Mouse (Mus musculus) heart, adult 9 months (tissue): Measurements from ENCODE around the gene Isy1.

Experiments used
- DNase-seq, 2 experiments: peaks; one replicate each; pipeline ENCODE4 v3.0.0; 2022; ENCODE audit warnings: low spot score in 2 of 2

Isy1 gene

DNA sequence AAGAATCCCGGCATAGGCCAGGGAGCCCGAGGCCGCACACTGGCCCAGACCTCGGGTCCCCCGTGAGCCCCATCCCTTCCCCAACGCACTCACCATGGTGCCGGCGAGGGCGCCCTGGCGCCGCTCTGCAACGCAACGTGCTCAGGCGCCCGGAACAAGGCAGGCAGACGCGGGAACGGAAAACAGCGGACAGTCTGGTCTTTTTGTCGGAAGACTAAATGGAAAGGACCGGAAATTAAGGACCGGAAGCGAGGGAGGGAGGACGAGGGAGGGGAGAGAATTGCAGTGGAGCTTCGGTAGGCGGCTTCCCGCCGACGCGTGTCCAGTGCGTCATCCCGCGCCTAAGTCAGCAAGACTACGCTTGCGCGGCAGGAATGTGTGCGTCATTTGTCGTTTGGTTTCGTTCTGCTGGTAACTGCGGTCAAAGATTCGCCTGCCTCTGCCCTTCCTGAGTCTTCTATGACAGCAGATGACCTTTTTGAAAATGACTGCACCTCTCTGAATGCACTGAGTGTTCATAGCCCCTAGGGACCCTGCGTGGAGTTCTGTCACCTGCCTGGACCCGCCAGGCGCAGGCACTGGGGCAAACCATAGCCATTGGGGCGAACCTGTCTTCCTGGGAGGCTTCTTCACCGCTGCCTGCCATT, at the start of gene Isy1:
TSS of gene Isy1 (minus strand) at position 248 of the 647 bp plus-strand sequence.
- peak; percentile 95 to 96 for DNase-seq

DNA sequence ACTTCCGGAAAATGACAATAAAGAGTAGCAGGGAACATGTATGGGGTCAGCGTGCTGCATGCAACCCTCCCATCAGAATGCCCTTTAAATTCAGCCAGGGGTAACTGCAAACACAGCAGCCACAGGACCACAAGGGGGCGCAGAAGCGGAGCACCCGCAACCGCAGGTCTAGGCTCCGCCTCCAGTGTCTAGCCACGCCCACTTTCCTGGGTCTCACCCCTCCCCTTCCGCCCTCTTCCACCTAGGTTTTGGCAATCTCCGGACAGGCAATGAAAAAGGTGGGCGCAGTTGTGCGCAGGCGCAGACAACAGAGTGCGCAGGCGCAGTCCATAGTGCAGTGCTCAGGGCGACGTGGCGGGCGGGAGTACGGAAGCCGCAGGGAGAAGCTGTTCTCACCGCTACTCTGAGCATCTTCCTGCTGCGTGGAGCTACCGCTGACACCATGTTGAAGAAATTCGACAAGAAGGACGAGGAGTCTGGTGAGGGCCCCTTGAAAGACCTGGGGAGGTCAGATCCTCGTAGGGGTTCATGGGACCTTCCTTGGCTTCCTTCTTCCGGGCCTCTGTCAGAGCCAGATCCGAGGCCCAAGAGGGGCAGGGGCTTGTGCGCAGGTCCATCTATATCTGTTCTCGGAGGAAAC, 49.1 kb upstream of the Isy1 start, which contains the start of gene Copg1:
TSS of gene Copg1 (plus strand) at position 221 of the 640 bp plus-strand sequence.
- DNase-seq, result peak; percentile 99 to 100

DNA sequence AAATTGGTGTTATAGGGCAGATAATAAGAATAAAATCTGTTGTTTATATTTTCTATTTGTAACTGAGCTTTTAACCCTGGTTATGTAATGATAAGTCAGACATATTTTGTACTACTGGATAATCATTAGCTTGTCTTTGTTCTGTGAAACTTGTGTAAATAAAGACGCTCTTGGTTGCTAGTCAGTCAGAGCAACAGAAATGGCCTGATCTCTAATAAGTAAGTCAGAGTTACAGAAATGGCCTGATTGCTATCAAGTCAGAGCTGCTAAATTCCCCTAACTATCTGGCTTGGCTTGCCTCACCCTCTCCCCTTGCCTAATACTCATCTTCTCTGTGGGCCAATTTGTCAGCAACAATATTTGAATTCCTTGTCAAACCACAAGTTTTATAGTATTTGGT, 48.1 kb upstream of the Isy1 start:
- DNase-seq, result no peak

DNA sequence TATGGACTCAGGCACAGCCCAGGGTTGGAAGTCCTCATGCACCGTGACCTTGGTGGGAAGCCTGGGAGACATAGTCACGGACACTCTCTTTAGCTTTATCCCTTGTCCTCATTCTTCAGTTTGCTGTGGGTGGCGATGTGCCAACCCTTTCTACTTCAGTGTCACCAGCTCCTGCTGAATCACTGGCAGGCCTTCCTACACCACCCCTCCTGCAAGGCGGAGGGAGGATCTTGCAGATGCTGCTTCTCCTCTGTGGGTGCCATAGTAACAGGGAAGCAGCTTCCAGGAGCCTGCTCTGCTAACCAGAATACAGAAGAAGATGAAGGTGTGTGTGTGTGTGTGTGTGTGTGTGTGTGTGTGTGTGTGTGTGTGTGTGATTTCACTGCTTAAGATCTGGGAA, 44.2 kb upstream of the Isy1 start:
- no peak for DNase-seq

DNA sequence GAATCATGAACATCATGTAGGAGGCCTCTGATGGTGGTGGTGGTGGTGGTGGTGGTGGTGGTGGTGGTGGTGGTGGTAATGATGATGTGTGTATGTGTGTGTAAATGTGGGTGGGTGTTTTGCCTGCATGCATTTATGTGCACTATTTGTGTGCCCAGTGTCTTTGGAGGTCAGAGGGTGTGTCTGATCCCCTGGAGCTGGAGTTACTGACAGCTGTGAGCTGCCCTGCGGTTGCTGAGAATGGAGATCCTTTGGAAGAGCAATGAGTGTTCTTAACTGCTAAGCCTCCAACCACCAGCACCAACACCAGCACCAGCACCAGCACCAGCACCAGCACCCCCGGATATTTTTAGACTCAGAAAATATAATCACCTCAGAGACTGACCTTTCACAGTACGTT, 43.6 kb upstream of the Isy1 start:
- no peak for DNase-seq

DNA sequence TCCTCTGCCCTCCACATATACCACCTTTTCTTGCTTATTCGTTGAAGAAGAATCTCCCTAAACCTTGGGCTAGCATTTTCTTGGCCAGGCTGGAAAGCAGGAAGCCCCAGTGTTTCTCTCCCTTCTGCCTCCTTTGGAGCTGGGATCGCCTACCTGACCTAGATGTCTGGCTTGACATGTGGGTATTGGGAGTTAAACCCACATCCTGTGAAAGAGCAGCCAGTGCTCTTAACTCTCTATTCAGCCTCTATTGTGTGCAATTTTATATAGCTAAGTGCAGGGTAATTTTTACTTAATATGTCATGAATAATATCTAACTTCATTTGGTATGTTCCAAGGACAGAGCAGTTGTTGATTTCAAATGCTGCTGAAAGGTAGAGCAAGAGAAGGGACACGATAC, 41.0 kb upstream of the Isy1 start:
- no peak for DNase-seq

DNA sequence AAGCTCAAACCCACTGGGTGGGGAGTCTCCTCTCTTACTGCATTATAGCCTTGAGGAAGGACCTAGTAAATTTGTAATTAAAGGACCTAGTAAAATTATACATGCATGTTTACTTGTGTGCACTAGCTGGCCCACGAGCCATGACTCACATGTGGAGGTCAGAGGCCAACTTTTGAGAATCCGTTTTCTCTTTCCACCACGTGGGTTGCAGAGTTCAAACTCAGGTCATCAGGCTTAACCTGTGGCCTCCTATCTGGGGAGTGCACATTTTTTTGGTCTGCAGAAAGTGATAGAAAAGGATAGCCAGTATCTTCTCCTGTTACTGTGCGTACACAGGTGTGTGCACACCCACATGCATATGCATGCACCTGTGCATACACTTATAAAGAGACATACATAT, 40.4 kb upstream of the Isy1 start:
- DNase-seq, result no peak

DNA sequence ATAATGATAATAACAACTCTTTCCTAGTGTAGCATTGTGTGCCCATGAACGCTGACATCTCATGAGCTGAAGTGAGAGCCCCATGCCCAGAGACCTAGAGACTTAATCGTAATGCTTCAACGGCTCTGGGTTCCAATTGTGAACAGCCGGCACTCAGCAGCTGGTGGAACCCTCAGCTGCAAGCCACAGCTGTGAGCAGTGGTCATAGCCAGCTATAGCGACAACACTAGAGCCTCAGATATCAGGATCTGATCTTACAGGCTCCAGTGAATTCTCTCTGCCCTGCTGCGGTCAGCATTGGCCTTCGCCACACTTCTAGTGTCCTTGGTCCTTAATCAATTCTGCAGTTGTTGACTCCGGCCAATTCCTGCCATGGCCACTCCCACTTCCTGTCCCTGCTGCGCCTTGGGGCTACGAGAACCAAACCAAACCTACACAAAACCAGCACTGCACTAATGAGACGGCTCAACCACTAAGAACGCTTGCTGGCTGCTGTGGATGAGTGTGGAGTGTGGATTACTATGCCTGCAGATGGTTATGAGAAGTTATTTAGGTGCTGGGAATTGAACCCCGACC, 37.6 kb upstream of the Isy1 start:
- peak; percentile 58 to 62 for DNase-seq

DNA sequence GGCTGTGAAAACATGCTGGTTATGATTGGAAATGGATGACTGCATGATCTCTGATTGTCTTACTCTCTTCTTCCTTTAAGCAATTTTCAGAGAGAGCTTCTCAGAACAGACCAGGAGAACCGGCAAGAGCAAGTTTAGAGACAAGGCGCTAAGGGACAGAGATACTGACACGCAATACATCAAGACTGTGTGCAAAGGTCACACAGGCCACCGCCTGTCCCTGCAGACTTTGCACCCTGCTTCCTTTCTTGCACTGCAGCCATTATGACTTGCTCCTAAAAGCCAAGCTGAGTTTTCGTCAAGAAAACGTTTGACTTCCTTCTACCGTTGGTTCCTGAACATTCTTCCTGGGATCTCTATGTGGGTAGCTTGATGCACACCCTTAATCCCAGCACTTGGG, 37.0 kb upstream of the Isy1 start:
- no peak for DNase-seq

DNA sequence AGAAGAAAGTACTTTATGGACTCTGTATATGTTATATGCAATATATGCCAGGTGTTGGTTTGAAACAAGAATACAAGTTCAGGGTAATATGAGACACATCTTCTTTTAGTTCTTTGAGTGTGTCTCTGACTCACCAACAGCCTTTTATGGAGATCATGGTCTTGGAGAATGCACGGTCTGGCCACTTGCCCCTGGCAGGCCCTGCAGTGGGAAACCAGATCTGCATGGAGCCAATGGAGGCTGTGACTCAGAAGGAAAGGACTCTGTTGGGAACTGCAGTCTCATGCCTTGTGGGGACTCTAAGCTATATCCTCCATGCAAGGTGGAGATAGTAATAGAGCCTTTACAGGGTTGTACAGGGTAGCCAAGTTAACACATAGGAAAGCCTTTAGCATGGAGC, 36.5 kb upstream of the Isy1 start:
- peak; percentile 72 to 86 for DNase-seq

DNA sequence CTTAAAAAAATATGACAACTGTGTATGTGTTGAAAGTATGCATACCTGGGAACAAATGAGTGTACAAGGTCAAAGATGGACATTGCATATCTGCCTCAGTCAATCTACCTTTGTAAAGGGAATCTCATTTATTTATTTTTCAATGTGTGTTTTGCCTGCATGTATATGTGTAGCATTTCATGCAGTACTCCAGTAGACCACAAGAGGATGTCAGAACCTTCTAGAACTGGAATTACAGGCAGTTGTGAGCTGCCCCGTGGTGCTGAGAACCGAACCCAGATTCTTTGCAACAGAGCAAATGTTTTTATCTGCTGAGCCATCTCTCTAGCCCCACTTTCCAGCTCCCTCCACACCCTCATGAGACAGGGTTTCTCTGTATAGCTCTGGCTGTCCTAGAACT, 35.4 kb upstream of the Isy1 start:
- no peak for DNase-seq

DNA sequence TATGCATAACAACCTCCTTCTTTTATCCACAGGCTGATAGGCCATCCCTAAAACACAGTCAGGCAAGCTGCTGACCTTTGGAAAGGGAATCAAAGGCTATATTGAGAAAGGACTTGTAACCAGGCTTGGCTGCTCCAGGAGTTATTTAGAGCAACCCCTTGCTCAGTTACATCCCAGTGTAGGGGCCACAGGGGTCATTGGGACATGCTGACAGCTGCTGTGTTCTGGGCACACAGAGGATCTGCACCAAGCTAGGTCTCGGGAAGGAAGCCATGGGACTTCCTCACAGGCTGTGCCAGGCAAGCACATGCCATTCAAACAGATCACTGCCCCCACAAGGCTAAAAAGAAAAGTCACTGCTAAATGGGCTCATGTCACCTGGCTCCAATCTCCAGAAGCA, 34.5 kb upstream of the Isy1 start:
- DNase-seq, result peak; percentile 73 to 74

DNA sequence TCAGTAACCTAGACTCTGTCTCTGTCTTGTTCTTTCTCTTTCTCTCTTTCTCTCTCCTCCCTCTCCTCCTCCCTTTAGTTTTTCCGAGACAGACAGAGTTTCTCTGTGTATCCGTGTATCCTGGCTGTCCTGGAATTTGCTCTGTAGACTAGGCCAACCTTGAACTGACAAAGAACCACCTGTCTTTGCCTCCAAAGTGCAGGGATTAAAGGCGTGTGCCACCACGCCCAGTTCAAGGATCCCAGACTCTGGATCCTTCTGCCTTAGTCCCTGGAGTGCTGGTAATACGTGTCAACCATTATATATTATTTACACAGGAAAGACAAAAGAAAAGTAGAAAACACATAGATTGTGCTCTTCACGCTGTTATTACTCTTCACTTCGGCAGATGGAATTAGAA, 32.6 kb upstream of the Isy1 start:
- DNase-seq, result no peak

DNA sequence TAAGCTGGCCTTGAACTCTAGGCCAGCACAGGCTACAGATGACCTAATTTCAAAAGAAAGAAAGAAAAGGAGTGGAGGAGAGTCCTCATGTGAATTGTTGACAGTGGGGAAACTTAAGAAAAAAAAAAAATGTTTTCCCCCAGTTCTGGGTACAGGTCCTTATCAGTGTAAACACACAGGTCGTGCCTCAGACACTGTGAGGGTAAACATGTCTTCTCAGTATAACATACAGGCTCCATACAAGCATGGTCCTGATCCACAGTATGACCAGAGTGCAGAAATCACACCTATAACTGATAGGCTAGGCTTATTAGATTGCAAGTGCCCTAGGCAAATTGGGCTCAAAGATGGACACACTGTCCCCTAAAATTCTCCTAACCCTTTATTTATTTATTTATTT, 31.8 kb upstream of the Isy1 start:
- DNase-seq, result no peak

DNA sequence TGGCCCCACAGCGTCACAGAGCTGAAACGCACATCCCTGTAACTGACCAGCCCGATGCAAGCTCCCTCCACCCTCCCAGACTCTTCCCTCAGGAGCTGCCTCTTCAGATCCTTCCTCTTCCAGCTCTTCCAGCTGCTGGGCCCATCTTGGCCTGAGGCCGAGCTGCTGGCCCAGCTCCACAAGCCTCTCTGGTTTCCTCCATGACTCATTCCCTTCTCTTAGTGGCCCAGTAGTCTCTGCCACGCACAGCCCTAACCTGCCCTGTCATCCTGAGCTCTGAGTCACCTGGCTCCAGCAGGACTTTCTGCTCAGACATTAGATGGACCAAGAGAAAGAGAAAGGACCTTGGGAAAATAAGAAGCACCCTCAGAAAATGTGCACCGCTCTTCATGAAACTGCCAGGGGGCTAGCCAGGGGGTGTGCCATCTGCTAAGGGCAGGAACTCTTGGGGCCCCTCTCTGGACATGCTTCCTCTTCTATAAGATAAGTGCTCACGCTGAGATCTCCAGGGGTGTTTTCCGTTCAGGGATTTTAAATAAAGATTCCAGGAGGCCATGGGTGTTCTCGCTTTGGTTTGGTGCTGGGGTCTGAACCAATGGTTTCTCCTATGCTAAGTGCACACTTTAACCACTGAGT, 30.4 kb upstream of the Isy1 start:
- DNase-seq, result peak; percentile 83 to 89

DNA sequence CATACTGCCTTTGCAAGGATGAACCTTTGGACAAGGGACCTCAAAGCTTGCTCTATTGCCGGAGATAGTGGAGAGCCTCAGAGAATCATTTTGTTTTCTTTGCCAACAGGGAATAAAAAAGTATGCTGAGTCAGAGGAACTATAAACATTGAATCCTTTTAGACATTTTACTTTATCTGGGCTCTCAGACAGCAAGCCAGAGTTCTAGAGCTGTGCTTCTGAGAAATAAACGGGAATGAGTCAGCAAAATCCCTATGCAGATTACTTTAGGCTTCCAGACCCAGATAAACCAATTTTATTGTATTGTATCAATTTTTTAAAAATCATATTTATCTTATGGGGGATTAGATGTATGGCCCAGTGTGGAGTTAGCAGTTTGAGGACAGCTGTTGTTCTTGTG, 28.7 kb upstream of the Isy1 start:
- no peak for DNase-seq

DNA sequence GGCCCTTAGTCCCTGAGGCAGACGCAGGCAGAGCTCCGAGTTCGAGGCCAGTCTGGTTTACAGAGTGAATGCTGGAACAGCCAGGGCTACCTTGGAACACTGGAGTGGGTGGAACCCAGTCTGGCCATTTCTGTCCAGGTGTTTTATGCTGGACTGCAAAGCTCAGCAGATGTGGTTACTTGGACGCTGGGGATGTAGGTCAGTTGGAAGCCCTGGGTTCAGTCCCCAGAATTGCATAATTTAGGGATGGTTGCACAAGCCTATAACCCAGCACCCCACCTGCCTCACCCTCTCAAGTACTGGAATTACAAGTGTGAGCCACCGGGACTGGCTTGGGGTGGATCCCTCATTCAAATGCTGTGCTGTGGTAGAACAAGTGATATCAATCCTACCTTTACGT, 27.6 kb upstream of the Isy1 start:
- DNase-seq, result peak in 1 of 2 experiments; percentile 29

DNA sequence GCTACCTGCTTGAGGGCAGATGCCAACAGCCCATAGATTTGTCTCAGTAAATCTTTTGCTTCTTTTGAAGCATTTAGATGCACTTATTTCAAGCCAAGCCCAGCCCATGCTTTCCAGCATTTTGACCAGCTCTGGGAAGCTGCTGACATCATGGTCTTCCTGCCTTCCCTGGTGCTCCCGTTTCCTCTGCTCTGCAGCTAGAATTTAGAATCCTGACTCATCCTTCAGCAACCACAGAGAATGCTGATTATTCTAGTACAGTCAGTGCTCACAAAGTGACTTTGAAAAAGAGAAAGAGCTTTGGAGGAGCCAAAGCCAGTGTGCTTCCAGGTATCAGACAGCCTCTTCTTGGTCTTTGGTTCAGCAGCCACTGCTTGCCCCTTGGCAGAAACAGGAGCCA, 18.5 kb upstream of the Isy1 start:
- DNase-seq, result no peak

DNA sequence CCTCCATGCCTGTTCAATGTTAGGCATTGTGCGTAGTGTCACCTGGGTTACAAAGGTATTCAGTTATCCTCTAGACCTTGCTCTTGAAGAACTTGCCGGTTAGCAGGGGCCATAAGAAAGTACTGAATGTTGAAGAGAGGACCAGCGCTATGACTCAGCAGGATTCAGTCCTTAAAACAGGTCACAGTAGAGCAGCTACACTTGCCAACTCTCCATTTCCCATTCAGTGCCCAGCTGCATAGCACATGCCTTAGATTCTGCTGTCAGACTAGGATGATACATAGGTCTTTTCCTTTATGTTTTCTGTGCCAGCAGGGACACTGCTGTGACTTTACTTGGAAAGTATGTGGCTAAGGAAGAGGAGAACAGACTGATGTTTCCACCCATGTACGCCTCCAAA, 14.8 kb upstream of the Isy1 start:
- no peak for DNase-seq

DNA sequence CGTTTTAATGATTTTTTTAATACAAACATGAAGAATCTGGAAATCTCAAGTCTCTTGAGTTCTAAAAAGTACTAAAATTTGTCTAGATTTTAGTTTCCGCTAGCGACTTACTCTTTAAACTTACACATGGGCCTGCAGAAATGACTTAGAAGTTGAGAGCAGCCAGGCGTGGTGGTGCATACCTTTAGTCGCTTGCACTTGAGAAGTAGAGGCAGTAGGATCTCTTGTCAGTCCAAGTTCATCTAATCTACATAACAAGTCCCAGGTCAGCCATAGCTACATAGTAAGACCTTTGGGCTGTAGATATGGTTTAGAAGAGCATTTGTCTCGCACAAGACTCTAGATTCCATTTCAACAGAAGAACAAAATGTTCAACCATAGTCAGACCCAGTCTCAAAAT, 13.3 kb upstream of the Isy1 start:
- no peak for DNase-seq

DNA sequence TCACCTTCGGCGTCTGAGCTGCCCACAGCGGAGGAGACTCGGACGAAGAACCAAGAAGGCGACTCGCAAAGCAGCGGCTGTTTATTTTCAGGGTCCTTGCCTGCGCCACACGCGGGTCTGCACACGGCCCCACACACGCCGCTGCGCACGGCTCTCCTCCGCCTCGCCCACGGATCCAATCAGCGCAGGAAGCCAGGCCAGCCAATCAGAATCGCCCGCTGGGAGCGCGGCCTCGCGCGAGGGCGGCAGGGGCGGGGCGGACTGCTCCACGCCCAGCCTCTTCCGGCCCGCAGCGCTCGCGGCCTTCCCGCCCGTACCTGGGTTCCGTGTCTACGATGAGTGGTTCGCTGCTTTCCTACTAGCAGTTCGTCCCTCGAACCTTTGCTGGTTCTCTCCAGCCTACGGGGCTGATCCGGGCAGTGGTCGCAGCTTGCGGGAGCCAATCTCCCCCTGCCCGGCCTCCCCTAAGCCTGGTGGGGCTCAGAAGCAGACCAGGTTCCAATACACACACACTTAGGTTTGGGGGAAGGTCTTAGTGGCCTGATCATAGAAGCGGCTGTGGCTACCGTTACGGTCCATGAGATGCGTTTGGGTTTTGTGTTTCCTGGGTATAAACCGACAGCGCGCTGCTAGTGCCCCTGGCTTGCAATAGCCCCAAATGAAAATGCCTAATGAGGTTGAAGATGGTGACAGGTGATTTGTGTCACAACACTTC, 12.5 kb upstream of the Isy1 start, which contains the start of gene Cnbp:
TSS of gene Cnbp (minus strand) at position 207 of the 715 bp plus-strand sequence.
- peak; percentile 95 for DNase-seq
